Mouse (Mus musculus) cerebellum, adult (tissue): Measurements from ENCODE around the gene Nedd9.

Experiments
- ATAC-seq: cut with Nextera tagmentation; 2 replicates; pipeline ENCODE4 v1.9.2; 2017; ENCODE audit warnings: mild to moderate bottlenecking, moderate library complexity, mixed read lengths; ENCODE audit not compliant: insufficient number of reproducible peaks, low FRiP score, low TSS enrichment

Nedd9 gene

GRCm38 (mm10) chr13:41327546-41327945 lies 159.6 kb downstream of the Nedd9 start:
- no peak for ATAC-seq

GRCm38 (mm10) chr13:41326134-41326533 lies 161.0 kb downstream of the Nedd9 start:
- ATAC-seq, result no peak

- no peak for ATAC-seq
These were observed 161.8 kb downstream of the Nedd9 start for GRCm38 (mm10) chr13:41325346-41325745.

DNA sequence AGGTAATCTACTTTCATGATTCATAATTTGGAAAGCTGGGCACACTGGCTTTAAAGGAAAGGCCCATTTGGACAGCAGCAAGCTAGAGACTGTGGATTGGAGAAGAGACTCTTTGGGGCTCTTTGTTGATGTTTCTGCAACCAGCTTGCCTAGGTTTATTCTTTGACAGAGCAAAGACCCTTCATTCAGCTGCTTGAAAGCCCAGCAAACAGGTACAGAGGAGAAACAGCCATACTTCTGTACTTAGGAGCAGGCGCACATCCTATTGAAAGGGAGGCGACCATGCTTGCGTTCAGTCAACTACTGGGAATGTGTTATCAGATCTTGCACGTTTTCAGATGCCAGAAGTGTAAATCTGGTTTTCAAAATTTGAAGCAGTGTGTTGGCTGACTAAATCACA lies 162.5 kb downstream of the Nedd9 start:
- ATAC-seq, result no peak

- no peak for ATAC-seq
These were observed 165.7 kb downstream of the Nedd9 start for GRCm38 (mm10) chr13:41321433-41321832.

- no peak for ATAC-seq
These were observed 166.4 kb downstream of the Nedd9 start for GRCm38 (mm10) chr13:41320749-41321148.

DNA sequence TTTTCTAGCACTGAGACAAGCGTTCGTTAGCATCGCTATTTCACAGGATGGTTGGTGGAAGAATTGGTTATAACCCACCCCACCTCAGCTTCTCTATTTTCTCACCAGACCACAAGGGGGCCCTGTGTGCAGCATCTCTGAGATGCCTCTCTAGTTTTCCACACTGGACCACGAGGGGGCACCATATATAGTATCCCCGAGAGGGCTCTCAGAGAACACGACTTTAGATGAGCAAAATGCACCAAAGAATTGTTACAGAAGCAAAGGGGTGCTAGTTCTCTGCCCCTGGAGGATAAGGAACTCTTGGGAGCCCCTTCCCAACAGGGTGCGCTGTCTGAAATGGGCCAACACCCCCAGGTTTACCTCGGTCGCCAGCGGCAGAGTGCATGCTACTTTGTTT lies 184.4 kb downstream of the Nedd9 start:
- no peak for ATAC-seq

GRCm38 (mm10) chr13:41300037-41300436 lies 187.1 kb downstream of the Nedd9 start:
- ATAC-seq, result no peak

DNA sequence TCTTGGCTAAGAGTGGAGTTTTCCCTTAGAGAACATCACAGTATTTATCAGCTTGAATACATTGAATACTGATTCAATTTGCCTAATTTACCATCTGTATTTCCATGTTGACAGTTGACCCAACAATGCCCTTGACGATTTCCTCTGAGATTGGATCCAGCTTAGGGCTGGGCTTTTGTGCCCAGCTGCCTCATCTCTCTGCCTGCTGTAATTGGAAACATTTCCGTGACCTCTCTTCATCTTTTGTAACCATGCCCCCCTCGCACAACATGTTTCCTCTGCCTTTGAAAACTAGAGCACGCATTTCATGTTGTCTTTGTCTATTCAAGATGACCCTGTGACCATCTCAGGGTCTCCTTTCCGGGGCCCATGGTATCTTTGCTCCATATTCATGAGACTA lies 188.2 kb downstream of the Nedd9 start:
- ATAC-seq, result no peak

- ATAC-seq, result no peak
These were observed 188.6 kb downstream of the Nedd9 start for GRCm38 (mm10) chr13:41298533-41298932.

DNA sequence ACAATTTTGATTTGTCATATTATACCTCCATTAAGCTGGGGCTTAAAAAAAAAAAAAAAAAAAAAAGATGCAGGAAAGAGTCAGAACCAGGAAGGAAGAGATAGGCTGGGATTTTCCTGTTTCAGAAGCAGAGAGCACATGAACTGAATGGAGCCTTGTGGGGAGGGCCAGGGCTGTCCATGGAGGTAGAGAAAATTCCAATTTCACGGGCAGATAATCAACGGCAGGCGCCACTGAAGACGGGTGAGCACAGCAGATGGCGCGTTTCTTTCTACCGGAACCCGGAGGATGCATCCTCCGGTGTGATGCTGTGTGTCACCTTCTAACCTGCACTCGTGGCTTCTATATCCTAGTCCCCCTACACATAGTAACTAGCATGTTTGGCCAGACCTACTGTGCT lies 190.8 kb downstream of the Nedd9 start:
- ATAC-seq, result peak; percentile 65; the same call in 1 of the 2 replicates

DNA sequence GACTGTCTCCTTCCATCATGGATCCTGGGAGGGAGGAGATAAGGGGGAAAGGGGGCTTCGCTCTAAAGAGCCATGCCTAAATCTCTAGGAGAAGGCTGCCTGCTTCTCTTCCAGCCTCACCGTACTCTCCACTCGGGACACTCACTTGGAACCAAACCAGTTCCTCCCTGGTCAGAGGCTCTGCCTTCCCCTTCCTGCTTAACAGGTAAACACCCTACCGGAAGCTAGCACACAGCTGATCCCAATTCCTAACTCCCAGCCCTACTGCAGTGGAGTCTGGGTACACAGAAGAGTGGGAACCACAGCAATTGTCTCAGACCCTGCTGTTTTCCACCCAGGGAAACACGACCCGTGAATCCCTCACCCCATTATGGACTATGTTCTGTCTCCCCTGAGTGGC lies 191.3 kb downstream of the Nedd9 start:
- 0 out of 2 replicates have a peak, but pooled peaks have one; percentile 45 for ATAC-seq

DNA sequence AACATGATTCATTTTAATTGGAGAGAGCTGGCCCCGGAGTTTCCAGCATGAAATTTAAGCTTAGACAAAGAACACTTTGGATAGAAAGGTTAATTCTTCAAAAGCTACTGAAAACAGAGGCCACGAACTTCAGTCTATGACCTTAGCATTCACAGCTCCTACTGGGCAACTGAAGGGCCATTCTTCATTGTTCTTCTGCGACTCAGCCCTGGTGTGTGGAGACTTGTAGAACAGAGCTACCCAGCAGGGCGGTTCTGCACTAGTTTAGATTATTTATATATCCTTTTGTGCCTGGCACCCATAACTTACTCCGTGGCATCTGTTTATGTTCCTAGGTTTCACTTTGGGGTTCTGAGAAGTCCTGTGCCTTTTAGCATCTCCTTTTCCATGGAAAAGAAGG lies 193.6 kb downstream of the Nedd9 start:
- no peak for ATAC-seq

DNA sequence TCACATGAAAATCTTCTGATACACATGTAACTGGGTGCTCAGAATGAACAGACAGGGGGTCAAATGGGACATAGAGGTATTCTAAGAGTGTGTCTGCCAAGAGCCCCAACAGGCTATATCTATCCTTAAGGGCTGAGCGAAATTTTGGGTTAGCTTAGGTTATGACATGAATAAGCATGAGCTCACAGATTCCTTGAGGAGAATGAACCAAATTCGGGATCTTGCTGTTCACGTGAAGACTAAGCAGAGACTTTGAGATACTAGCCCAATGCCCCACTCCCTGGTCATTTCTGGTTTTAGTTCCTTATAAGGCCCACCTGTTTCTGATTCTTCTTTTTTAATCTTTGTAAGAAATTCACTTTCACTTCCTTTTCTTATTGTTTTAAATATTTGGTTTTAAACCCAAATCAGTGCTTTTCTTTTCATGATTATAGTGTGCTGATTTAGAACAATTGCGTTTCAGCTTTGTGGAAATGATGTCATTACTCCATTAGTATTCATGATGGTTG lies 195.6 kb downstream of the Nedd9 start:
- ATAC-seq, result no peak

GRCm38 (mm10) chr13:41286285-41286684 lies 200.9 kb downstream of the Nedd9 start:
- no peak for ATAC-seq

DNA sequence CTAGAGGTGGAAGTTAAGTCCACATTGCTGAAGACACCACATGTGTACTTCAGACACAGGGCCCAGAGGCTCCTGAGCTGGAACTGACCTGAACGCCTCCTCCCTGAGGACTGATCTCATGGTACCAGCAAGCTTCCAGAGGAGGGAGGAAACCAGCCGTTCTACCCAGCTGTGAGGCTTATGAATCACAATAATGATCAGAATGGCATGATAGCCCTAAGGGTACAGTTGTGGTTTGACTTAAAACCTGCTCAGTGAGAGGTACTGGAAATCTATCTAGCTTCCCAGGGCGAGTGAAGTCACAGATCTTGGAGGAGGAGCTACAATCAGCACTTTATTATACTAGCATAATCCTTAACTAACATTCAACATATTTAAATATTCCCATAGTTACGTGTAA lies 201.7 kb downstream of the Nedd9 start:
- no peak for ATAC-seq

DNA sequence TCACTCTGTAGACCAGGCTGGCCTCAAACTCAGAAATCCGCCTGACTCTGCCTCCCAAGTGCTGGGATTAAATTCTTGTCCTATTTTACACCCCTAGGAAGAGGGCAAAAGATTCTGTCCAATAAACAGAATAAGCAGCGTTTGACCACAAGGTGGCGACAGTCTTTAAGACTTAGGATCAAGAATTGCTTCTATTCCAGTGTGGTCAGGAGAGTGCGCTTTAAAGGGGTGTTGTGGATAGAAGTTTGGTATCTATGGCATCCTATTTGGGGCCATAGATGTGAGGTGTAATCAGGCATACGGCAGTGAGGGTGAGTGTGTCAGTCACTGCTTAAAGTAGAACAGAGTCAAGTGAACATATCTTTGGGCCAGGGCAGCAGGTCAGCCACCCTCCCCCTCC lies 203.9 kb downstream of the Nedd9 start:
- peak; percentile 74; the same call in 1 of the 2 replicates for ATAC-seq

DNA sequence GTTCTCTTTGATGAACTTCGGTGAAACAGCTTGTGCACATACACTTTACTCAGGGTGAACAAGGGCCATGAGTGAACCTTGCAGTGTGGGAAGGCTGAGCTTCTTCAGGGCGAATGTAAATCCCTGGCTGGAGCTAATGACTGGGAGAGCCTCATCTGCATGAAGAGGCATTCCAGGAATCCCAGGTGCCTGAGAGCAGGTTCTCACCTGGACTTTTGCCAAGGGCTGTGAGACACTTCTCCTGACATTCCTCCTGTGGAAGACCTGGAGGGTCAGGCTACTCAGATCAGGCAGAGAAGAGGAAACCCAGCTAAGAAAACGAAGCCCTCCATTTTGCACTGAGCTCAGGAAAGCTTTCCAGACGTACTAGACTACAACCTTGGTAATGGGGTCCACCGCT lies 206.5 kb downstream of the Nedd9 start:
- ATAC-seq, result no peak

DNA sequence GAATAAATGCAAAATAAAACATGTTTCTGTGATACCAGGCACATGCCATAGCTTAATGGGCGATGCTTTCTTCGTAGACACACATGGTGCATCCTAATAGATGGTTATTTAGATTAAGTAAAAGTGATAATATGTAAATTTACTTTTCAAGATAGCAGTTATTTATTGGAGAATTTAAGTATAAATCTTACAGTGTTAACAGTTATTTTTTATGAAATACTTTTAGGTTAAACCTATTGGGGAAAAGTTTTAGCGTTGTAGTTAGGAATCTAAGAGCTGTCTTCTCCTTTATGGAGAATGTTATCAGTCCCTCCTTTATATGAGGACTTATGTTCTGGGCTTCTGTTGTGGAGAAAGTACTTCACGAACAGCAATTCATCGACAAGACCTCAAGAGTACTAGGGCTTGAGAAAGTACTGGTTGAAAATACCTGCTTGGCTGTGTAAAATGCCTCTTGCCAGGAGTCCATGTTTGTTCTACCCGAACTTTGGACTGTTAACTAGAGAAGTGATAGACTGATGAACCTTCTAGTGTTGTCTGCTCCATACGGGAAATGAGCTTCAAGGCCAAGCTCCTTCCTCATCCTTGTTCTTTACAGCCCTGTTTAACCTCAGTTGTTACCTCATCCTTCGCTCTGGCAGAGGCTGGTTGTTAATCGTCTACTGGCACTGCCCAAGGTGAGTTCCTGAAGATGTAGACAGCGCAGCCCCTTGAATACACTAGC lies 213.1 kb downstream of the Nedd9 start, which contains the start of gene Gm17364:
Gene Gm17364 (minus strand): TSS at position 51 of the 724 bp plus-strand sequence.
- ATAC-seq, result no peak

GRCm38 (mm10) chr13:41267827-41268408 lies 219.2 kb downstream of the Nedd9 start:
- peak; percentile 50; the same call in 1 of the 2 replicates for ATAC-seq

- ATAC-seq, result no peak
These were observed 223.7 kb downstream of the Nedd9 start for GRCm38 (mm10) chr13:41263304-41264006.
